Mouse (Mus musculus) intestine, embryonic 16.5 days (tissue): ENCODE measurements around the gene Fancg. TPM values are rescaled to one million over a fixed set of nuclear protein-coding genes. Genes with fewer than 3 reads are reported as not detected.
"Not testable (repeated sequence)": the region's sequence is repeated elsewhere in the genome, so short reads cannot be mapped to it uniquely, and the experiment has no call there.

ENCODE experiments used
- ATAC-seq: fragments of 200-750 bp; cut with Nextera tagmentation; 2 replicates; pipeline ENCODE4 v1.8.0; 2017; ENCODE audit warnings: moderate TSS enrichment, moderate library complexity
- H3K27ac ChIP-seq: fragments of 300-500 bp; sonication (generic); 2 replicates; pipeline ENCODE4 v1.5.1; 2014; ENCODE audit warnings: mild to moderate bottlenecking, low read length
- H3K27me3 ChIP-seq: fragments of 300-500 bp; sonication (generic); replicated peaks from 2 replicates; pipeline ENCODE4 v1.6.1; 2014; ENCODE audit warnings: low read length, control low read depth, mixed read lengths; ENCODE audit not compliant: control insufficient read depth, insufficient read depth
- H3K36me3 ChIP-seq: fragments of 300-500 bp; sonication (generic); 2 replicates; pipeline ENCODE4 v1.6.1; 2014; ENCODE audit warnings: low read length, control low read depth; ENCODE audit not compliant: control insufficient read depth, insufficient read depth
- H3K4me1 ChIP-seq: fragments of 300-500 bp; sonication (generic); 2 replicates; pipeline ENCODE4 v1.6.1; 2014; ENCODE audit warnings: low read length, control low read depth, mixed read lengths; ENCODE audit not compliant: control insufficient read depth, insufficient read depth
- H3K4me2 ChIP-seq: fragments of 300-500 bp; sonication (generic); 2 replicates; pipeline ENCODE4 v1.6.1; 2014; ENCODE audit warnings: low read depth, low read length, control low read depth
- H3K4me3 ChIP-seq: fragments of 300-500 bp; sonication (generic); 2 replicates; pipeline ENCODE4 v1.5.1; 2014; ENCODE audit warnings: mild to moderate bottlenecking, low read length
- H3K9ac ChIP-seq: fragments of 300-500 bp; sonication (generic); 2 replicates; pipeline ENCODE4 v1.6.1; 2014; ENCODE audit warnings: low read depth, low read length
- H3K9me3 ChIP-seq: fragments of 300-500 bp; sonication (generic); 2 replicates; pipeline ENCODE4 v1.6.1; 2016; ENCODE audit warnings: low read length, control low read depth; ENCODE audit not compliant: control insufficient read depth
- WGBS: fragments of 180-500 bp; shearing (Covaris S2); extraction: QIAGEN DNeasy Blood & Tissue Kit; methylation state at CpG from one replicate; pipeline ENCODE4 v1.1.7; 2014; 5-methylcytosine and 5-hydroxymethylcytosine counted together
- polyA plus RNA-seq: library from polyadenylated mRNA; unstranded; fragments of >200 nt; fragmentation: Nextera tagmentation; extraction: Ambion mirVana; gene quantifications from 2 replicates; pipeline ENCODE4 v1.2.1, GENCODE M21; 2015

Gene Fancg
- polyA plus RNA-seq, 1 experiment from 2014 or later: 16.1 TPM

GRCm38 (mm10) chr4:43005765-43006164 is 4.5 kb downstream of the Fancg start:
- no peak for ATAC-seq
- Histone ChIP-seq H3K9me3 (no peaks in the 10 kb centered on the region), H3K4me3 (no peak overlapping the region), H3K4me2 (no peak overlapping the region), H3K4me1 (0 out of 2 replicates have a peak, but pooled peaks cover 4% of the 10 kb centered on the region), H3K27me3 (no peaks in the 10 kb centered on the region), H3K27ac (no peak overlapping the region), H3K9ac (no peak overlapping the region), H3K36me3 (no peaks in the 10 kb centered on the region)
- WGBS: 54% methylated on average over 2 of the region's 2 CpGs

GRCm38 (mm10) chr4:43004951-43005350 is 5.4 kb downstream of the Fancg start:
- no peaks in the 10 kb centered on the region for H3K27me3 ChIP-seq
- no peaks in the 10 kb centered on the region for H3K9me3 ChIP-seq
- no peak overlapping the region for H3K4me2 ChIP-seq
- H3K9ac ChIP-seq: no peak overlapping the region
- H3K4me1 ChIP-seq: 0 out of 2 replicates have a peak, but pooled peaks cover 6% of the 10 kb centered on the region
- no peaks in the 10 kb centered on the region for H3K36me3 ChIP-seq
- WGBS: 94% methylated on average over 3 of the region's 3 CpGs
- ATAC-seq: no peak
- H3K27ac ChIP-seq: no peak overlapping the region
- no peak overlapping the region for H3K4me3 ChIP-seq

- Histone ChIP-seq H3K9ac (no peak overlapping the region), H3K4me1 (peaks cover 10% of the 10 kb centered on the region), H3K36me3 (no peaks in the 10 kb centered on the region), H3K4me3 (no peak overlapping the region), H3K27ac (no peak overlapping the region), H3K4me2 (no peak overlapping the region), H3K27me3 (no peaks in the 10 kb centered on the region), H3K9me3 (no peaks in the 10 kb centered on the region)
- ATAC-seq: no peak
- WGBS: 78% methylated on average over 12 of the region's 12 CpGs
These were observed 7.4 kb downstream of the Fancg start for GRCm38 (mm10) chr4:43002756-43003439.

- Histone ChIP-seq H3K4me2 (no peak overlapping the region), H3K4me1 (peaks cover 12% of the 10 kb centered on the region), H3K36me3 (no peaks in the 10 kb centered on the region), H3K9ac (no peak overlapping the region), H3K27ac (no peak overlapping the region), H3K4me3 (no peak overlapping the region), H3K9me3 (no peaks in the 10 kb centered on the region), H3K27me3 (no peaks in the 10 kb centered on the region)
- WGBS: 82% methylated on average over 2 of the region's 2 CpGs
- ATAC-seq: no peak
These were observed 9.0 kb downstream of the Fancg start for GRCm38 (mm10) chr4:43001272-43001671.

GRCm38 (mm10) chr4:43000141-43000986 is 9.9 kb downstream of the Fancg start, which contains the start of gene Vcp:
Gene Vcp, minus strand, starts transcription at chr4:43000507.
- peak within 1 kb of the TSS; percentile 100 for H3K27ac ChIP-seq
- WGBS: under 1% methylated on average over 47 of the region's 56 CpGs

GRCm38 (mm10) chr4:42999451-43000140 is 10.7 kb downstream of the Fancg start:
- peak overlapping the region; percentile 100 for H3K27ac ChIP-seq
- H3K4me3 ChIP-seq: peak overlapping the region; percentile 97
- peaks cover 4% of the 10 kb centered on the region; the same call in 1 of the 2 replicates for H3K36me3 ChIP-seq
- peak overlapping the region; percentile 97 for H3K9ac ChIP-seq
- peaks cover 12% of the 10 kb centered on the region for H3K4me1 ChIP-seq
- peak overlapping the region; percentile 75 for H3K4me2 ChIP-seq
- no peaks in the 10 kb centered on the region for H3K9me3 ChIP-seq
- WGBS: under 1% methylated on average over 51 of the region's 51 CpGs
- no peaks in the 10 kb centered on the region for H3K27me3 ChIP-seq
- ATAC-seq: peak; percentile 79

More at GRCm38 (mm10) chr4:43000141-43000986, 9.9 kb downstream of the Fancg start, which contains the start of gene Vcp:
- peak; percentile 98 for ATAC-seq
- Histone ChIP-seq H3K4me2 (peak within 1 kb of the TSS; percentile 75), H3K9ac (peak within 1 kb of the TSS; percentile 97), H3K4me1 (peaks cover 12% of the 10 kb centered on the region), H3K4me3 (peak within 1 kb of the TSS; percentile 97)
- not testable (repeated sequence) for H3K9me3 ChIP-seq, H3K36me3 ChIP-seq, H3K27me3 ChIP-seq

- Histone ChIP-seq H3K27me3 (no peaks in the 10 kb centered on the region), H3K4me1 (peaks cover 12% of the 10 kb centered on the region), H3K36me3 (peaks cover 9% of the 10 kb centered on the region; the same call in 1 of the 2 replicates), H3K4me2 (peak overlapping the region; percentile 75), H3K9me3 (no peaks in the 10 kb centered on the region), H3K27ac (no peak overlapping the region), H3K9ac (peak overlapping the region; percentile 43; the same call in 1 of the 2 replicates), H3K4me3 (peak overlapping the region; percentile 97; the same call in 1 of the 2 replicates)
- no peak for ATAC-seq
- 49% methylated on average over 2 of the region's 2 CpGs for WGBS
These were observed 12.3 kb downstream of the Fancg start for GRCm38 (mm10) chr4:42998022-42998421.

- Histone ChIP-seq H3K27ac (no peak overlapping the region), H3K4me1 (no peaks in the 10 kb centered on the region), H3K27me3 (no peaks in the 10 kb centered on the region), H3K4me3 (no peak overlapping the region), H3K36me3 (peaks cover 32% of the 10 kb centered on the region), H3K4me2 (no peak overlapping the region), H3K9ac (no peak overlapping the region), H3K9me3 (no peaks in the 10 kb centered on the region)
- no peak for ATAC-seq
- 73% methylated on average over 1 of the region's 1 CpGs for WGBS
These were observed 22.0 kb downstream of the Fancg start for GRCm38 (mm10) chr4:42988296-42988695.

- peaks cover 17% of the 10 kb centered on the region for H3K36me3 ChIP-seq
- not testable (repeated sequence) for H3K4me3 ChIP-seq, H3K9me3 ChIP-seq, H3K27ac ChIP-seq, H3K4me1 ChIP-seq, H3K27me3 ChIP-seq, ATAC-seq, H3K9ac ChIP-seq, H3K4me2 ChIP-seq
- 91% methylated on average over 8 of the region's 8 CpGs for WGBS
These were observed 29.8 kb downstream of the Fancg start for GRCm38 (mm10) chr4:42980467-42980866.
